Mouse (Mus musculus): Measurements from ENCODE around the gene Lmbrd1. TPM values are rescaled to one million over a fixed set of nuclear protein-coding genes. Genes with fewer than 3 reads are reported as not detected.
A peak's percentile ranks its signal among the peaks of the same experiment; 100 is the strongest.
"Not testable (repeated sequence)": the region's sequence is repeated elsewhere in the genome, so short reads cannot be mapped to it uniquely, and the experiment has no call there.

The Lmbrd1 gene
- total RNA-seq (2014; rRNA removed) (32.7 and 33.6 TPM in 2 replicates), polyA plus RNA-seq (2015; fragmentation: Nextera tagmentation; extraction: Ambion mirVana) (31.0 and 45.5 TPM in 2 replicates)

- peaks cover 6% of the 10 kb centered on the region for H3K4me1 ChIP-seq (ENCODE audit: insufficient read depth)
- H3K4me3 ChIP-seq (ENCODE audit: low read depth, low read length): peak within 1 kb of the TSS; percentile 94
- peak within 1 kb of the TSS; percentile 89 for H3K27ac ChIP-seq (ENCODE audit: low read depth, low read length)
- peak within 1 kb of the TSS; percentile 97 for H3K9ac ChIP-seq
- whole genome bisulfite sequencing: 1% methylated on average over 54 of the region's 54 CpGs
- H3K36me3 ChIP-seq (ENCODE audit: insufficient read depth): no peaks in the 10 kb centered on the region
- peak within 1 kb of the TSS; percentile 55 for H3K4me2 ChIP-seq (ENCODE audit: low read depth)
- DNase-seq (peak; percentile 97), ATAC-seq (peak; percentile 96)
- peak; percentile 83 for TF ChIP-seq CTCF (IDR thresholded peaks at IDR 0.05; ENCODE audit: low read depth)
- H3K27me3 ChIP-seq (ENCODE audit: insufficient read depth, low read length): no peaks in the 10 kb centered on the region
- no peaks in the 10 kb centered on the region for H3K9me3 ChIP-seq (ENCODE audit: low read length)
Measured at GRCm38 (mm10) chr1:24678205-24678917, at the start of gene Lmbrd1. TSS of gene Lmbrd1 (plus strand) at chr1:24678630.

GRCm38 (mm10) chr1:24633553-24634132 is 44.8 kb upstream of the Lmbrd1 start:
- ATAC-seq: peak; percentile 36; the same call in 1 of the 2 replicates

GRCm38 (mm10) chr1:24650100-24650499 is 28.3 kb upstream of the Lmbrd1 start:
- no peak for ATAC-seq
- Histone ChIP-seq H3K27ac (ENCODE audit: low read depth, low read length) (no peak overlapping the region), H3K4me1 (ENCODE audit: insufficient read depth) (no peaks in the 10 kb centered on the region), H3K27me3 (ENCODE audit: insufficient read depth, low read length) (no peaks in the 10 kb centered on the region), H3K4me3 (ENCODE audit: low read depth, low read length) (no peak overlapping the region), H3K4me2 (ENCODE audit: low read depth) (no peak overlapping the region), H3K36me3 (ENCODE audit: insufficient read depth) (no peaks in the 10 kb centered on the region), H3K9ac (no peak overlapping the region), H3K9me3 (ENCODE audit: low read length) (no peaks in the 10 kb centered on the region)
- no peak for DNase-seq
- TF ChIP-seq CTCF (IDR thresholded peaks at IDR 0.05; ENCODE audit: low read depth): no peak
- 55% methylated on average over 2 of the region's 2 CpGs for WGBS

More at GRCm38 (mm10) chr1:24633553-24634132, 44.8 kb upstream of the Lmbrd1 start:
- Histone ChIP-seq H3K4me3 (ENCODE audit: low read depth, low read length) (no peak overlapping the region), H3K4me2 (ENCODE audit: low read depth) (no peak overlapping the region), H3K9me3 (ENCODE audit: low read length) (no peaks in the 10 kb centered on the region), H3K36me3 (ENCODE audit: insufficient read depth) (no peaks in the 10 kb centered on the region), H3K9ac (no peak overlapping the region), H3K27me3 (ENCODE audit: insufficient read depth, low read length) (no peaks in the 10 kb centered on the region), H3K27ac (ENCODE audit: low read depth, low read length) (no peak overlapping the region), H3K4me1 (ENCODE audit: insufficient read depth) (no peaks in the 10 kb centered on the region)
- 42% methylated on average over 14 of the region's 14 CpGs for WGBS
- peak; percentile 26 for DNase-seq
- peak; percentile 67 for TF ChIP-seq CTCF (IDR thresholded peaks at IDR 0.05; ENCODE audit: low read depth)

- no peak for ATAC-seq
- H3K9me3 ChIP-seq (ENCODE audit: low read length): no peaks in the 10 kb centered on the region
- 66% methylated on average over 1 of the region's 1 CpGs for WGBS
Measured at GRCm38 (mm10) chr1:24659914-24660313, 18.5 kb upstream of the Lmbrd1 start.

GRCm38 (mm10) chr1:24660662-24661061 is 17.8 kb upstream of the Lmbrd1 start:
- not testable (repeated sequence) for H3K9me3 ChIP-seq (ENCODE audit: low read length); H3K36me3 ChIP-seq (ENCODE audit: insufficient read depth); ATAC-seq; H3K4me2 ChIP-seq (ENCODE audit: low read depth); H3K27me3 ChIP-seq (ENCODE audit: insufficient read depth, low read length); DNase-seq; H3K9ac ChIP-seq; H3K4me3 ChIP-seq (ENCODE audit: low read depth, low read length); H3K27ac ChIP-seq (ENCODE audit: low read depth, low read length); H3K4me1 ChIP-seq (ENCODE audit: insufficient read depth)

More at GRCm38 (mm10) chr1:24659914-24660313, 18.5 kb upstream of the Lmbrd1 start:
- no peaks in the 10 kb centered on the region for H3K36me3 ChIP-seq (ENCODE audit: insufficient read depth)
- no peak for TF ChIP-seq CTCF (IDR thresholded peaks at IDR 0.05; ENCODE audit: low read depth)
- H3K4me1 ChIP-seq (ENCODE audit: insufficient read depth): no peaks in the 10 kb centered on the region
- H3K4me3 ChIP-seq (ENCODE audit: low read depth, low read length): no peak overlapping the region
- no peaks in the 10 kb centered on the region for H3K27me3 ChIP-seq (ENCODE audit: insufficient read depth, low read length)
- DNase-seq: no peak
- no peak overlapping the region for H3K9ac ChIP-seq
- H3K27ac ChIP-seq (ENCODE audit: low read depth, low read length): no peak overlapping the region
- H3K4me2 ChIP-seq (ENCODE audit: low read depth): no peak overlapping the region

- Histone ChIP-seq H3K27me3 (ENCODE audit: insufficient read depth, low read length) (no peaks in the 10 kb centered on the region), H3K4me3 (ENCODE audit: low read depth, low read length) (no peak overlapping the region), H3K36me3 (ENCODE audit: insufficient read depth) (no peaks in the 10 kb centered on the region), H3K9me3 (ENCODE audit: low read length) (no peaks in the 10 kb centered on the region), H3K4me2 (ENCODE audit: low read depth) (no peak overlapping the region), H3K9ac (no peak overlapping the region), H3K27ac (ENCODE audit: low read depth, low read length) (no peak overlapping the region), H3K4me1 (ENCODE audit: insufficient read depth) (no peaks in the 10 kb centered on the region)
- WGBS: 80% methylated on average over 3 of the region's 3 CpGs
- no peak for ATAC-seq
- no peak for DNase-seq
- no peak for TF ChIP-seq CTCF (IDR thresholded peaks at IDR 0.05; ENCODE audit: low read depth)
Measured at GRCm38 (mm10) chr1:24661551-24661950, 16.9 kb upstream of the Lmbrd1 start.

- Histone ChIP-seq H3K9ac (no peak overlapping the region), H3K9me3 (ENCODE audit: low read length) (no peaks in the 10 kb centered on the region), H3K4me3 (ENCODE audit: low read depth, low read length) (no peak overlapping the region), H3K4me2 (ENCODE audit: low read depth) (no peak overlapping the region), H3K27me3 (ENCODE audit: insufficient read depth, low read length) (no peaks in the 10 kb centered on the region), H3K27ac (ENCODE audit: low read depth, low read length) (no peak overlapping the region), H3K36me3 (ENCODE audit: insufficient read depth) (no peaks in the 10 kb centered on the region), H3K4me1 (ENCODE audit: insufficient read depth) (no peaks in the 10 kb centered on the region)
- ATAC-seq (no peak), DNase-seq (no peak)
- no peak for TF ChIP-seq CTCF (IDR thresholded peaks at IDR 0.05; ENCODE audit: low read depth)
Measured at GRCm38 (mm10) chr1:24664158-24664557, 14.3 kb upstream of the Lmbrd1 start.

Data from forebrain, postnatal 0 days (tissue).